ENCODE assay signal across 8 mouse cellular contexts in genomic region chr7:70624727-70625642, GRCm38 (mm10).
A peak's percentile ranks its signal among the peaks of the same experiment; 100 is the strongest.
DNase-seq lines count a peak whose midpoint lies in the region; TF ChIP-seq lines count a peak whose summit lies in the region.

No protein-coding gene starts in this region.

- peak; percentile 32 for DNase-seq in adrenal gland, adult 8-10 months
- peak; percentile 55 for DNase-seq in embryo, embryonic 10 days (ENCODE audit: low spot score)
- peak; percentile 65 to 68 for DNase-seq in heart, adult 2 months
- DNase-seq in kidney, adult 18-20 months, result peak; percentile 82
- peak; percentile 36 to 64 for DNase-seq in lung, adult 18-20 months
- peak; percentile 13 for DNase-seq in ovary, adult 18-20 months (ENCODE audit: low spot score)
- DNase-seq in natural killer cell, adult 2 months (ENCODE audit: low spot score in 2 of 2), result no peak
- no peak for DNase-seq in c-Kit-positive CD71-positive TER-119-positive erythroid progenitor cells, embryonic 14.5 days (ENCODE audit: low spot score)

- peaks cover 2% of the 10 kb centered on the region for H3K4me1 ChIP-seq in heart, adult 2 months (ENCODE audit: control insufficient read depth, insufficient read depth, low read length)

- peaks cover 2% of the 10 kb centered on the region; the same call in 1 of the 2 replicates for H3K36me3 ChIP-seq in heart, adult 2 months (ENCODE audit: control insufficient read depth, insufficient read depth, low read length)

- peak overlapping the region; percentile 11; the same call in 1 of the 2 replicates for H3K9ac ChIP-seq in heart, adult 2 months (ENCODE audit: low read depth, low read length)

- WGBS in heart, adult 2 months, result 3% methylated on average over 30 of the region's 30 CpGs

- no peak for TF ChIP-seq CTCF in heart, adult 2 months (IDR thresholded peaks at IDR 0.05)

- TF ChIP-seq EP300 in heart, adult 2 months (IDR thresholded peaks at IDR 0.05; ENCODE audit: insufficient read depth, low read depth, low read length), result no peak

- peak overlapping the region; percentile 80 for H3K27ac ChIP-seq in heart, adult 2 months

- peak overlapping the region; percentile 30 for H3K4me3 ChIP-seq in heart, adult 2 months

- H3K79me2 ChIP-seq in heart, adult 2 months (replicated peaks; ENCODE audit: control insufficient read depth, insufficient read depth, low read length), result no peaks in the 10 kb centered on the region

- no peaks in the 10 kb centered on the region for H3K27me3 ChIP-seq in heart, adult 2 months (ENCODE audit: control insufficient read depth, insufficient read depth, low read length)

- intact Hi-C loops in heart, adult 2 months (cut with DNase I), result loop anchor here (2.0 kb wide), 1 partner anchor 20 kb away; no protein-coding TSS in a partner anchor

- no peak for TF ChIP-seq POLR2A in heart, adult 2 months (IDR thresholded peaks at IDR 0.05; ENCODE audit: insufficient read depth, low read depth, low read length)

Comparison
In these comparisons a context has a peak if more than half of its experiments do, and no peak if none do; other contexts are left out.
1. DNase-seq: peak in adrenal gland, adult 8-10 months (single experiment), embryo, embryonic 10 days (single experiment), heart, adult 2 months (2 of 2), kidney, adult 18-20 months (single experiment), lung, adult 18-20 months (2 of 2) and ovary, adult 18-20 months (single experiment); none in natural killer cell, adult 2 months (0 of 2) and c-Kit-positive CD71-positive TER-119-positive erythroid progenitor cells, embryonic 14.5 days (single experiment).